ENCODE assay signal across 15 mouse cellular contexts in the genomic region with DNA sequence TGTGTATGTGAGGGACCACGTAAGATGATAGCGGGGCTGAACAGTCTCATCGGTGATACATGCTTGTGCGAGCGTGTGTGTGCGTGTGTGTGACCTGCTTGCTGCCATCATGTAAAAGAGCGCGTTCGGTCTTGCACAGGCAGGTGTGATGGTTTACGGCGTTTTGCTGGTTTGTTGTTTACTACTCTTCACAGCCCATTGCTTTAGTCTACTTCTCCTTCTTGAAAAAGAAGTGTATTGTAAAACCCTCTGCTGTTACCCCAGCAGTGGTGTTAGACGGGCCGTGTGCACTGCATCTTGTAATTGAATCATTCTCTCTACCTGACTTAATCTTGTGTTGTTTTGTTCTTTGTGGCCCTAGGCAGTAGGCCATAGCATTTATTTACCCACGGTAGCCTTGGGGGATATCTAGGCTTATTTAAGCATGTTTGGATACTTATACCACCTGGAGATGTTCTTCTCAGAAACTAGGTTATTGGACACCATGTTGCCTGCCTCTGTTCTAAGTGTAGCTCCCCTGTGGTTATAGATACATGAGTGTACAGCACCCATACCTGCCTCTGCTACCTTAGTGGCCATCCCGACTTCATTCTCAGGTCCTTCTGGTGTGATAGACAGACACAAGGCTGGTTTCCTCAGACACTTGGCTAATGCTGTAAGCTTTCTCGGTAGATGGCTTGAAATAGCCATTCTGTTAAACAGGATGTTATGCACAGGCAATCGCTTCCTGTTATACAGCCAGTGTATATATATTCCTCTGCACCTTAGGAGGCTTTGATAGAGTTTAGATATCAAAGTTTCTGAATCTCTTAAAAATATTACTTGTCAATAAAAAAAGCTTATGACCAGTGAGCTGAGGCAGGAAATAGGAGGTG.
"Had no signal": no experiment of that assay in that cellular context is flagged by ENCODE, and none has a peak within 500 bp of the region (broad histone marks: within the 10 kb centered on the region; RNA-seq: fewer than 3 reads in every experiment).

No protein-coding gene starts in this region.

- H3K27ac ChIP-seq: kidney, postnatal 0 days; limb, embryonic 15.5 days; liver, embryonic 13.5 days; midbrain, embryonic 10.5 days; neural tube, embryonic 13.5 days had no signal

- H3K9ac ChIP-seq: limb, embryonic 15.5 days; liver, embryonic 13.5 days; neural tube, embryonic 13.5 days had no signal

- H3K9me3 ChIP-seq: limb, embryonic 15.5 days; liver, embryonic 13.5 days; midbrain, embryonic 10.5 days; neural tube, embryonic 13.5 days had no signal

- DNase-seq: kidney, adult 8-10 months; kidney, postnatal 36 days; layer of hippocampus, adult 9-11 months; layer of hippocampus, postnatal 36 days; liver, embryonic 13.5 days; lung, adult 18-20 months; midbrain, embryonic 14.5 days; right cerebral cortex, postnatal 25 days; thymus, adult 18-20 months; thymus, postnatal 14 days had no signal

- H3K27me3 ChIP-seq: limb, embryonic 15.5 days; liver, embryonic 13.5 days; neural tube, embryonic 13.5 days had no signal

- H3K4me3 ChIP-seq: limb, embryonic 15.5 days; liver, embryonic 13.5 days; midbrain, embryonic 10.5 days; neural tube, embryonic 13.5 days had no signal

- ATAC-seq: intestine, embryonic 16.5 days had no signal

- H3K4me2 ChIP-seq: limb, embryonic 15.5 days; liver, embryonic 13.5 days; neural tube, embryonic 13.5 days had no signal
